Mouse (Mus musculus) thymus, postnatal 14 days (tissue): ENCODE data around the gene Hist2h2ab.
"Not testable (repeated sequence)": the region's sequence is repeated elsewhere in the genome, so short reads cannot be mapped to it uniquely, and the experiment has no call there.

Experiments
- DNase-seq: peaks from one replicate; pipeline ENCODE4 v3.0.0; 2021

Gene Hist2h2ab

DNA sequence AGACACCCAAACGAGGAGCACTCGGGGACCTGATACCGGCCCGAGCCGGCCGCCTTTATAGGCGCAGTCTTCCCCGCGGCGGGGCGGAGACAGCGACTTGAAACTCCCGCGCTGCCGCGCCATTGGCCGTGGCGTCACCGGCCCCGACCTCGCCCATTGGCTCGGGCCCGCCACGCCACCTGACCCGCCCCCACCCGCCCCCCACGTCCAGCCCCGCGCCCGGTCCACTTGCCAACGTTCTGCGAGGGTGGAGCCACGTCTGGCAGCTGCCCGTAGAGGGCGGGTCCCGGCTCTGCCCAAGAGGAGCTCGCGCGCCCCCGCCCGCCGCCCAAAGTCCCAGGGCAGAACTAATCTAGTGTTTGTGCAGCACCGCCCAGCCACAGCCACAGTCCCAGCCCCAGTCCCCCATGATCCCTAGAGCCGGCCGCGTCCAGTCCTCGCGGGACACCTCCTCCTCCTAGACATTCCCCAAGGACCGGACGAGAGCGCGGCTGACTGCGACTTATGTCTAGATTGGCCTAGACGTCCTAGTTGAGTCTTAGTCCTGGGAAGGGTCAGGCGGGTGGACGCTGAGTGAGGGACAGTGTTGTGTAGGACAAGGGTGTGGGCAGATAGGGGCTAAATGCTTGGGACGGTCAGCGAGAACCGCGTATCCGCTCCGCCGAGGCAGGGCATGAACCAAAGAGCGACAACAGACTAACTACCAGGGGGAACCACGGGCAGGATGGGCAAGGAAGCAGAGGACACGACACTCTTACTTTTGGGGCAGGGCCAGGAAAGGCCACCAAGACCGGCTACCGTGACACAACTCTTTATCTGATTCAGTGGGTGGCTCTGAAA is 19.5 kb downstream of the Hist2h2ab start, which contains the start of gene Hist2h3c2:
Gene Hist2h3c2, minus strand, starts transcription at position 174 of the 840 bp plus-strand sequence.
- peak; percentile 53 for DNase-seq

- peak; percentile 95 for DNase-seq
Observed at GRCm38 (mm10) chr3:96239949-96240798, 20.5 kb downstream of the Hist2h2ab start, which contains the start of gene Hist2h2aa2. Gene Hist2h2aa2, minus strand, starts transcription at chr3:96240276.

GRCm38 (mm10) chr3:96240799-96241197 is 21.1 kb downstream of the Hist2h2ab start:
- no peak for DNase-seq

DNA sequence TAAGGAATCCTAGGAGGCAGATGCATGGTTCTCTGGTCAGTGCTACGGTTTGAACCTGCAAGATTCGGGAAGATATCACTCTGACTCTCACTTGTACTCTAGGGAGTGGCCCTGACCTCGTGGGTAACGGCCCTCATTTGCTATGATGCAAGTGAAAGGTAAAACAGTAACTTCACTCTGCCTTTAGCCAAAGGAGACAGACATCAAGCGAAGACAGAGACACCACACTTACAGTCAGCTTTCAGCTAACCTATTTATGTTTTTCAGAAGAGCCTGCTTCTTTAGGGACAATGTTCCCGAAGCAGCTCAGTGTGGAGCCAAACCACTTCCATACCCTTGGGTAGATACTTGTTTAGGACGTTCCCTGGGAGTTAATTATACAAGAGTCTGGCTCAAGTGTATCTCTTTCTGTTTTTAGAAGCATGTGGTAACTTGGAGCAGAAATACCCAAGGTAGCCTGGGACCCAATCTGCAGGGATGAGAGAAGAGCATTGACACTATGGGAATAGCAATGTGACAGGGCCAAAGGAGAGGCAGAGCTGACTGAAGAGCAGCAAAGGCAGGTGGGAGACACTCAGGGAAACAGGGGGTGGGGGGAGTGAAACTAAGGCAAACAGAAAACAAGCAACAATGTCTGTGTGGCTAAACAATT is 24.4 kb downstream of the Hist2h2ab start:
- peak; percentile 47 for DNase-seq

DNA sequence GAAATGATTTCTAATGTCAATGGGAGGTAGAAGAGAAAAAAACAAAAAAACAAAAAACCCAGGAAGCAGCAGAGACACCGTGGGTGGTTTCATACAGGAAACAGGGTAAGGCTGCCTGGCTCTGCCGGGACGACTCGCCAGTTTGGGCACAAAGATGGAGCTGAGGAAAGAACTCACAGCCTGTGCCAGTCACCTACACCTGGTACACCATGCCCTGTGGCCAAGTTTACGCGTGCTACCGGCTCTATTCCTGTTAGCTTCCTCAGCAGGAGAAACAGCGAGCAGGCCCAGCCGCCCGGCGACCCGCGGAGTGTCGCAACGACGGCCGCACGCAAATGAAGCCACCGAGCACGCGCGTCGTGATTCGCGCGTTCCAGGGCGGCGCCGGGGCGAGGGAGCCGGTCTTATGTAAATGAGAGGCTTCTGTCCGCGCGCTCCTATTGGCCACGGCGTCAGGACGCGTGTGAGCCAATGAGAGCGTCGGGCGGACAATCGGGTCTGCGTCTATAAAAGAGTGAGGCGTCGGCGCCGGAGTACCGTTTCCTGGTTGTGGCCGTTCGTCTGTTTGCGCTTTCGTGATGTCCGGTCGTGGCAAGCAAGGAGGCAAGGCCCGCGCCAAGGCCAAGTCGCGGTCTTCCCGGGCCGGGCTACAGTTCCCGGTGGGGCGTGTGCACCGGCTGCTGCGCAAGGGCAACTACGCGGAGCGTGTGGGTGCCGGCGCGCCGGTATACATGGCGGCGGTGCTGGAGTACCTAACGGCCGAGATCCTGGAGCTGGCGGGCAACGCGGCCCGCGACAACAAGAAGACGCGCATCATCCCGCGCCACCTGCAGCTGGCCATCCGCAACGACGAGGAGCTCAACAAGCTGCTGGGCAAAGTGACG is 25.6 kb downstream of the Hist2h2ab start, which contains the start of gene Hist2h2aa1:
Gene Hist2h2aa1, plus strand, starts transcription at position 495 of the 884 bp plus-strand sequence.
- DNase-seq = peak; percentile 86

DNA sequence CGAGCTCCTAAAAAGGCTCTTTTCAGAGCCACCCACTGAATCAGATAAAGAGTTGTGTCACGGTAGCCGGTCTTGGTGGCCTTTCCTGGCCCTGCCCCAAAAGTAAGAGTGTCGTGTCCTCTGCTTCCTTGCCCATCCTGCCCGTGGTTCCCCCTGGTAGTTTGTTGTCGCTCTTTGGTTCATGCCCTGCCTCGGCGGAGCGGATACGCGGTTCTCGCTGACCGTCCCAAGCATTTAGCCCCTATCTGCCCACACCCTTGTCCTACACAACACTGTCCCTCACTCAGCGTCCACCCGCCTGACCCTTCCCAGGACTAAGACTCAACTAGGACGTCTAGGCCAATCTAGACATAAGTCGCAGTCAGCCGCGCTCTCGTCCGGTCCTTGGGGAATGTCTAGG is 26.4 kb downstream of the Hist2h2ab start:
- not testable (repeated sequence) for DNase-seq

DNA sequence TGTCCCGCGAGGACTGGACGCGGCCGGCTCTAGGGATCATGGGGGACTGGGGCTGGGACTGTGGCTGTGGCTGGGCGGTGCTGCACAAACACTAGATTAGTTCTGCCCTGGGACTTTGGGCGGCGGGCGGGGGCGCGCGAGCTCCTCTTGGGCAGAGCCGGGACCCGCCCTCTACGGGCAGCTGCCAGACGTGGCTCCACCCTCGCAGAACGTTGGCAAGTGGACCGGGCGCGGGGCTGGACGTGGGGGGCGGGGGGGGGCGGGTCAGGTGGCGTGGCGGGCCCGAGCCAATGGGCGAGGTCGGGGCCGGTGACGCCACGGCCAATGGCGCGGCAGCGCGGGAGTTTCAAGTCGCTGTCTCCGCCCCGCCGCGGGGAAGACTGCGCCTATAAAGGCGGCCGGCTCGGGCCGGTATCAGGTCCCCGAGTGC is 26.8 kb downstream of the Hist2h2ab start, which contains the start of gene Hist2h3c1:
Gene Hist2h3c1, plus strand, starts transcription at position 259 of the 430 bp plus-strand sequence.
- not testable (repeated sequence) for DNase-seq

DNA sequence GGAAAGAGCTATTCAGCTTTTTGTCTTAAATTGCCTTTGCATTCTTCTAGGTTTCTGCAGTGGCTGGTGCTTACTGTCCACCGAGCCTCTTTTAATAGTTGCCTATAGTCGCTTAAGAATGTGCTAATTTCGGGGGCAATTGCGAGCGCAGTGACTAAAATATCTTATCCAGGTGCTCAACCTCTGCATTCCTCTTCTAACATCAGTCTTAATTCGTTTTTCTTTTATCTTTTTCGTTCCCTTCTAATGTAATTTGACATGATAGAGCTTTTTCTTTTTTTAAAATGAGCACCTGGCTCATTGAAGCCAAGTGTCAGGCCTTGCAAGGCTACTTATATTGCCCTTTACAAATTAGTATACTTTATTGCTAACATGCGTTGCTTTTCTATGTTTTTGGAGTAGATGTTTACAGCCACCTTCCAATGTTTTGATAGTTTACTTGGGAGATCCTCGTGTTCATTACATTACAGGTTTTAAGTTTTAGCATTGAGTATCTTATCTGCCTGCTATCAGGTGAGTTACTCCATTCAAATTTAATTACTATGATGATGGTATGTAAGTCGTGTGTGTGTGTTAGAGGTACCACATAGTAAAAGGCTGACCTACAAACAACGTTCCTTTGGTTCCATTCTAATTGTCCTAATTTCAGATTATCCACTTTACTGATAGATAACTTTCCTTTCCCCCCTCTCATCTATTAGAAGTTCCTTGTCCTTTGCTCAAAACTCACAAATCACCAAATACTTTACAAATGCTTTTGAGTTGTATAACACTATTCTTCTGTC is 27.9 kb downstream of the Hist2h2ab start:
- DNase-seq = no peak

- no peak for DNase-seq
Observed at GRCm38 (mm10) chr3:96248141-96249033, 28.7 kb downstream of the Hist2h2ab start.

- peak; percentile 38 for DNase-seq
Observed at GRCm38 (mm10) chr3:96249034-96249345, 29.3 kb downstream of the Hist2h2ab start.

- DNase-seq = no peak
Observed at GRCm38 (mm10) chr3:96250890-96251289, 31.2 kb downstream of the Hist2h2ab start.

- no peak for DNase-seq
Observed at GRCm38 (mm10) chr3:96251787-96252186, 32.1 kb downstream of the Hist2h2ab start.

GRCm38 (mm10) chr3:96254683-96255355 is 35.2 kb downstream of the Hist2h2ab start:
- no peak for DNase-seq

DNA sequence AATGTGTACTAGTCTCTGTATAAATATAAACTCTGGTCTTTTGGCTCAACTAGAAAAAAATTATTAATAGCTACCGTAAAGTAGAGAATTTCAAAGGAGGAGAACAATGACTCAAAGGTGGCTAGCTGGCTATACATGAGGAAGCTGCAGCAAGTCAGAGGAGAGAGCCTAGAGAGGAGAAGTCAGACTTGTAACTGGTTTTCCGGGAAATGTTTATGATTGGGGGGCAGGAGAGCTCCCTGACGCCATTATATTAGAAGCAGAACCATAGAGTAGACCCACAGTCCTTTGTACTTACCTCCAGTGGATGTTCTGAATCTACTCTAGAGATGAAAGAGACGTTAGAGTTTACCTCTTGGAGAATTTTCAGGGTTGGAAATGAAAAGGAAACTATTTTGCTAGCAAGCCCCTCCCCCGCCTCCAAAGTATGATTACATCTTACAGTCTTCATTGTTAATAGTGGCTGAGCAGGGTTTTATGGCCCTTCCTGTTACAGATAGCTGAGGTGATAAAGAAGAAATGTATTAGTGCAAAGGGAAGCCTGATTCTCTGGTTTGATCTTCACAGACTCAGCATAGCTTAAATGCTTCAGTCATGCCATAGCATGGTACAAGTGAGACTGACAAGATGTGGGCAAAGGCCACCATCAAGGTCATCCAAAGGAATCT is 36.4 kb downstream of the Hist2h2ab start:
- no peak for DNase-seq

- no peak for DNase-seq
Observed at GRCm38 (mm10) chr3:96257190-96257589, 37.5 kb downstream of the Hist2h2ab start.

DNA sequence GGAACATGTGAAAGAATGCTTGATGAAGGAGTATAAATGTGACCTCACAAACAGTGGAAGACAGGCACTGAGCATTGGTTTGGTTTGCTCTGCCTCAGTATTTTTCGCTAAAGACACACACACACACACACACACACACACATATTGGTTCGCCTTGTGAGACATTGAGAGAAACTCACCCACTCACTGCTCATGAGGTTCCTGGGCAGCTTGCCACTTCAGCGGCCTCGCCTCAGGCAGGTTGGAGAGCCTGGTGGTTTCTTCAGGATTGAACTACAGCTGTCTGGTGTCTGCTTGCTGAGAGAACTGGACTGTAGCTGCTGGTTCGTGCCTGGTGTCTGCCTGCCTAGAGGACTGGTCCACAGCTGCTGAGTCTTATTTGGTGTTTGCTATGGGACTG is 40.6 kb downstream of the Hist2h2ab start:
- DNase-seq = no peak

DNA sequence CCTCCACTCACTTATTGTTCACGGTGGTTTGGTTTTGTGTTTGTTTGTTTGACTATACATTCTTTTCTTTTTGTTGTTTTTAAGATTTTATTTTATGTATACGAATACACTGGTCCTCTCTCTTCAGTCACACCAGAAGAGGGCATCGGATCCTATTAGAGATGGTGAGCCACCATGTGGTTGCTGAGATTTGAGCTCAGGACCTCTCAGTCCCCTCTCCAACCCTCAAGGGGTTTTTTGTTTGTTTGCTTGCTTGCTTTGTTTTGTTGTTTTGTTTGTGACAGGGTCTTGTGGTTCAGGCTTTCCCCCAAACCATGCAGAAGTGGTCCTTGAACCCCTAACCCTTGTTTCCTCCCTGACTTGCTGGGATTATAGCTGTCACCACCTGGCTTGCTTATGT is 42.0 kb downstream of the Hist2h2ab start:
- DNase-seq = no peak

GRCm38 (mm10) chr3:96262216-96262875 is 42.7 kb downstream of the Hist2h2ab start:
- DNase-seq = peak; percentile 56
